Mouse (Mus musculus): ENCODE measurements at regions not wholly inside any gene's neighbourhood (a gene's known extent, or its start where the extent isn't known, plus 50 kb on each side); places are given as distances from the start of the nearest gene placed in this dataset.

- H3K4me3 ChIP-seq (ENCODE audit: insufficient read depth, low read length) = no peak overlapping the region
- TF ChIP-seq CTCF (IDR thresholded peaks at IDR 0.05; ENCODE audit: low read depth, low read length) = no peak
- no peak for TF ChIP-seq POLR2A (IDR thresholded peaks at IDR 0.05; ENCODE audit: borderline replicate concordance, low read depth, low read length)
- H3K4me1 ChIP-seq (ENCODE audit: control insufficient read depth, insufficient read depth, low read length) = peaks cover 16% of the 10 kb centered on the region
- peak overlapping the region; percentile 51; the same call in 1 of the 2 replicates for H3K27ac ChIP-seq (ENCODE audit: insufficient read depth, low read depth, low read length)
Observed at GRCm38 (mm10) chr7:84466479-84466878, 56.5 kb upstream of the Arnt2 start.

DNA sequence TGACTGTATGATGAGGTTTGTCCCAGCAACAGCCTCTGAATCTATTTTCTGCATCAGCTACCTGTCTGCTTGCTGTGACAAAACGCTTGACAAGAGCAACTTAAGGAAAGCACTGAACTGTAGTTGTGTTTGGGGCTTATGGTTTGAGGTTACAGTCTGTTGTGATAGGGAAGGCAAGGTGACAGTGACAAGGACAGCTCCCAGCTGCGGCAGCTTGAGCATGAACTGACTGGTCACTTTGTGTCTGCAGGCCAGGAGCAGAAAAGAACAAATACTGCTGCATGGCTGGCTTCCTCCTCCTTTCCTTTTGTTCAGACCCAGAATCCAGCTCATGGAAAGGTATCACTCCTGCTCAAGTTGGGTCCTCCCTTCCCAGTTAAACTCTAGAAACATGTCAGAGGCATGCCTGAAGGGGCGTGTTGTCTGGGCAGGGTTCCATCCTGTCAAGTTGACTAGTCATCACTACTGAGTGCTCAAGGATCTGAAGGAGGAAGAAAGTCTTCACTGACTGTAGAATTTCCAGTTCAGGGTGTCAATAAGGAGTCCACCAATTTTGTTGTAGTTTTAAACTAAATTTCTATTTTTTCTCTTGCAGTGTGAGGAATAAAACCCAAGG, 55.7 kb upstream of the Arnt2 start:
- Histone ChIP-seq H3K27ac (ENCODE audit: insufficient read depth, low read depth, low read length) (peak overlapping the region; percentile 51), H3K4me1 (ENCODE audit: control insufficient read depth, insufficient read depth, low read length) (peaks cover 16% of the 10 kb centered on the region), H3K4me3 (ENCODE audit: insufficient read depth, low read length) (no peak overlapping the region)
- TF ChIP-seq POLR2A (IDR thresholded peaks at IDR 0.05; ENCODE audit: borderline replicate concordance, low read depth, low read length) = no peak
- no peak for TF ChIP-seq CTCF (IDR thresholded peaks at IDR 0.05; ENCODE audit: low read depth, low read length)
